Mouse (Mus musculus) G1E (cell line): Measurements from ENCODE around the gene Fam8a1.

ENCODE experiments used
- CTCF ChIP-seq: IDR thresholded peaks from 2 replicates; pipeline ENCODE4 v1.5.1; 2012; ENCODE audit warnings: low read depth, low read length, inconsistent platforms, mixed read lengths
- GATA1 ChIP-seq: IDR thresholded peaks from 2 replicates; pipeline ENCODE4 v1.6.1; 2012; ENCODE audit warnings: borderline replicate concordance, low read length, inconsistent platforms, mixed read lengths
- TAL1 ChIP-seq: conservative IDR thresholded peaks from 2 replicates; pipeline ENCODE4 v1.6.1; 2012; ENCODE audit warnings: low read depth, low read length, inconsistent platforms, mixed read lengths

- TF ChIP-seq TAL1 (no peak), GATA1 (no peak), CTCF (no peak)
Measured at GRCm38 (mm10) chr13:46670514-46670913, 1.2 kb downstream of the Fam8a1 start.
